Comparison of ENCODE assay signal across 9 mouse cellular contexts in genomic region chr15:98968701-98969371, GRCm38 (mm10). TPM values are rescaled to one million over a fixed set of nuclear protein-coding genes. Genes with fewer than 3 reads are reported as not detected.
DNase-seq lines count a peak whose midpoint lies in the region; ATAC-seq and TF ChIP-seq lines count a peak whose summit lies in the region.
"Had no signal": no experiment of that assay in that cellular context is flagged by ENCODE, and none has a peak within 500 bp of the region (broad histone marks: within the 10 kb centered on the region; RNA-seq: fewer than 3 reads in every experiment).

No protein-coding gene starts in this region.

- H3K9me3 ChIP-seq in ES-E14 (ENCODE audit: control insufficient read depth, insufficient read depth, low read depth, low read length) = no peaks in the 10 kb centered on the region
- H3K9me3 ChIP-seq in hindbrain, embryonic 14.5 days (ENCODE audit: control insufficient read depth, low read length) = 0 out of 2 replicates have a peak, but pooled peaks cover 4% of the 10 kb centered on the region
- H3K9me3 ChIP-seq in lung, embryonic 15.5 days = no peaks in the 10 kb centered on the region

- no peaks in the 10 kb centered on the region for H3K36me3 ChIP-seq in ES-E14 (ENCODE audit: control insufficient read depth, insufficient read depth, low read length, poor library complexity, severe bottlenecking)
- no peaks in the 10 kb centered on the region for H3K36me3 ChIP-seq in hindbrain, embryonic 14.5 days (replicated peaks; ENCODE audit: control insufficient read depth, insufficient read depth)
- H3K36me3 ChIP-seq in lung, embryonic 15.5 days = no peaks in the 10 kb centered on the region

- 0 out of 2 replicates have a peak overlapping the region, but pooled peaks have one; percentile 40 for H3K9ac ChIP-seq in ES-E14 (ENCODE audit: insufficient read depth, low read depth, low read length, poor library complexity, severe bottlenecking)
- peak overlapping the region; percentile 51 for H3K9ac ChIP-seq in hindbrain, embryonic 14.5 days
- no peak overlapping the region for H3K9ac ChIP-seq in lung, embryonic 15.5 days

- in situ Hi-C loops in ES-E14 (cut with MboI; ENCODE audit: low sequenced_read_pairs in 2 of 2, unreplicated experiment in 2 of 2) = no loop called here

- H3K27ac ChIP-seq in ES-E14 (ENCODE audit: insufficient read depth, low read depth, low read length, poor library complexity, severe bottlenecking) = peak overlapping the region; percentile 89
- H3K27ac ChIP-seq in hindbrain, embryonic 14.5 days = peak overlapping the region; percentile 99
- peak overlapping the region; percentile 46 for H3K27ac ChIP-seq in lung, embryonic 15.5 days

- intact Hi-C loops in gastrocnemius, postnatal 14 days (cut with DNase I; ENCODE audit: low total_unique reads) = no loop called here
- intact Hi-C loops in gastrocnemius, postnatal 36 days (cut with DNase I) = no loop called here

- peak overlapping the region; percentile 48 for H3K4me2 ChIP-seq in hindbrain, embryonic 14.5 days (replicated peaks)
- peak overlapping the region; percentile 17 for H3K4me2 ChIP-seq in lung, embryonic 15.5 days

- WGBS in hindbrain, embryonic 14.5 days = 3% methylated on average over 12 of the region's 12 CpGs
- 15% methylated on average over 12 of the region's 12 CpGs for WGBS in lung, embryonic 15.5 days

- peak; percentile 76 for ATAC-seq in hindbrain, embryonic 14.5 days (ENCODE audit: low FRiP score)
- peak; percentile 58; the same call in 1 of the 2 replicates for ATAC-seq in lung, embryonic 15.5 days (ENCODE audit: borderline replicate concordance, extremely low read depth, low FRiP score, low TSS enrichment)

- peaks cover 6 to 11% of the 10 kb centered on the region in 2 experiments for H3K4me1 ChIP-seq in ES-E14 (ENCODE audit: control insufficient read depth in 2 of 2, insufficient read depth in 2 of 2, low read length in 2 of 2, poor library complexity in 1 of 2)
- peaks cover 46% of the 10 kb centered on the region for H3K4me1 ChIP-seq in hindbrain, embryonic 14.5 days (replicated peaks; ENCODE audit: control insufficient read depth, insufficient read depth, low read length)
- peaks cover 25% of the 10 kb centered on the region for H3K4me1 ChIP-seq in lung, embryonic 15.5 days

- H3K4me3 ChIP-seq in ES-E14 (ENCODE audit: insufficient read depth in 1 of 2, low read depth in 1 of 2, low read length in 2 of 2, poor library complexity in 1 of 2, severe bottlenecking in 1 of 2) = peak overlapping the region in 1 of 2 experiments; percentile 6; a peak in 1 of 4 replicates
- peak overlapping the region; percentile 8 for H3K4me3 ChIP-seq in hindbrain, embryonic 14.5 days (replicated peaks; ENCODE audit: low read length)
- H3K4me3 ChIP-seq in lung, embryonic 15.5 days = no peak overlapping the region

- peak; percentile 50 for DNase-seq in gastrocnemius, postnatal 14 days
- DNase-seq in gastrocnemius, postnatal 25 days = no peak
- peak; percentile 86 for DNase-seq in ES-E14 (ENCODE audit: low read depth, low spot score)
- peak; percentile 86 for DNase-seq in embryo, embryonic 9.5 days (ENCODE audit: extremely low spot score)
- DNase-seq in hindbrain, embryonic 14.5 days (ENCODE audit: low spot score) = peak; percentile 88
- peak; percentile 61 for DNase-seq in right cerebral cortex, adult 18-20 months
- DNase-seq in gastrocnemius, postnatal 36 days = no peak

- no peaks in the 10 kb centered on the region for H3K27me3 ChIP-seq in hindbrain, embryonic 14.5 days (ENCODE audit: control insufficient read depth, insufficient read depth, low read length)
- no peaks in the 10 kb centered on the region for H3K27me3 ChIP-seq in lung, embryonic 15.5 days

TF ChIP-seq in ES-E14, 5 proteins besides CTCF, POLR2A, EP300 and RAD21:
- TF ChIP-seq ZNF384 (IDR thresholded peaks at IDR 0.05; ENCODE audit: low read depth, low read length) (no peak), CHD2 (IDR thresholded peaks at IDR 0.05; ENCODE audit: low read depth, low read length) (peak; percentile 72), ZC3H11A (IDR thresholded peaks at IDR 0.05; ENCODE audit: borderline replicate concordance, low read depth, low read length) (no peak), HCFC1 (IDR thresholded peaks at IDR 0.05; ENCODE audit: borderline replicate concordance, insufficient read depth, low read length) (0 out of 2 replicates have a peak, but pooled peaks have one; percentile 35), MAFK (IDR thresholded peaks at IDR 0.05; ENCODE audit: insufficient read depth, low read depth, low read length) (peak; percentile 39; the same call in 1 of the 2 replicates)

RNA-seq across cellular contexts. Expression of gene Tuba1a, which starts 15.3 kb away (rescaled TPM):
- 100 to 1,000 TPM in 1 of 2 experiments, 10 to 100 TPM in 1; 58.7 to 109 TPM for total RNA-seq in gastrocnemius, postnatal 14 days (2021)
- 10 to 100 TPM; 43.5 to 52.6 TPM for total RNA-seq in gastrocnemius, postnatal 25 days (2021)
- 595 and 862 TPM in 2 replicates for total RNA-seq in ES-E14 (2012; rRNA removed)
- 14,408 and 15,410 TPM in 2 replicates for polyA plus RNA-seq in hindbrain, embryonic 14.5 days (2014; fragmentation: Nextera tagmentation; extraction: Ambion mirVana)
- 1,060 and 1,067 TPM in 2 replicates for polyA plus RNA-seq in lung, embryonic 15.5 days (2015; fragmentation: Nextera tagmentation; extraction: Ambion mirVana)
- total RNA-seq in gastrocnemius, postnatal 36 days (2021) = 10 to 100 TPM; 27.6 to 30.1 TPM

RNA-seq across cellular contexts. Expression of gene Gm49450, which starts 15.5 kb away (rescaled TPM):
- not detected for total RNA-seq in gastrocnemius, postnatal 14 days (2021)
- total RNA-seq in gastrocnemius, postnatal 25 days (2021) = not detected
- total RNA-seq in ES-E14 (2012; rRNA removed) = not detected in 2 replicates
- polyA plus RNA-seq in hindbrain, embryonic 14.5 days (2014; fragmentation: Nextera tagmentation; extraction: Ambion mirVana) = not detected in 2 replicates
- not detected in 2 replicates for polyA plus RNA-seq in lung, embryonic 15.5 days (2015; fragmentation: Nextera tagmentation; extraction: Ambion mirVana)
- not detected for total RNA-seq in gastrocnemius, postnatal 36 days (2021)
- total RNA-seq: hematopoietic stem cell, adult 5-6 weeks had no signal

RNA-seq across cellular contexts. Expression of gene Tuba1b, which starts 34.5 kb away (rescaled TPM):
- total RNA-seq in gastrocnemius, postnatal 14 days (2021) = 10 to 100 TPM; 64.0 to 93.6 TPM
- 10 to 100 TPM; 36.4 to 44.5 TPM for total RNA-seq in gastrocnemius, postnatal 25 days (2021)
- total RNA-seq in ES-E14 (2012; rRNA removed) = 1,092 and 1,539 TPM in 2 replicates
- 1,223 and 1,455 TPM in 2 replicates for polyA plus RNA-seq in hindbrain, embryonic 14.5 days (2014; fragmentation: Nextera tagmentation; extraction: Ambion mirVana)
- polyA plus RNA-seq in lung, embryonic 15.5 days (2015; fragmentation: Nextera tagmentation; extraction: Ambion mirVana) = 1,916 and 1,998 TPM in 2 replicates
- 10 to 100 TPM; 21.8 to 23.2 TPM for total RNA-seq in gastrocnemius, postnatal 36 days (2021)

RNA-seq across cellular contexts. Expression of gene Lmbr1l, which starts 50.8 kb away (rescaled TPM):
- 10 to 100 TPM in 1 of 2 experiments, 1 to 10 TPM in 1; 4.4 to 11.3 TPM for total RNA-seq in gastrocnemius, postnatal 14 days (2021)
- total RNA-seq in gastrocnemius, postnatal 25 days (2021) = 1 to 10 TPM; 6.1 to 6.6 TPM
- total RNA-seq in ES-E14 (2012; rRNA removed) = 55.1 and 73.3 TPM in 2 replicates
- polyA plus RNA-seq in hindbrain, embryonic 14.5 days (2014; fragmentation: Nextera tagmentation; extraction: Ambion mirVana) = 6.4 and 8.1 TPM in 2 replicates
- polyA plus RNA-seq in lung, embryonic 15.5 days (2015; fragmentation: Nextera tagmentation; extraction: Ambion mirVana) = 14.8 and 15.8 TPM in 2 replicates
- total RNA-seq in gastrocnemius, postnatal 36 days (2021) = 1 to 10 TPM; 6.3 to 7.6 TPM

Comparison
In these comparisons a context has a peak if more than half of its experiments do, and no peak if none do; other contexts are left out.
1. DNase-seq: peak in gastrocnemius, postnatal 14 days (single experiment), ES-E14 (single experiment), embryo, embryonic 9.5 days (single experiment), hindbrain, embryonic 14.5 days (single experiment) and right cerebral cortex, adult 18-20 months (single experiment); none in gastrocnemius, postnatal 25 days (single experiment) and gastrocnemius, postnatal 36 days (0 of 2).
2. H3K27ac ChIP-seq: peak in every context shown above with its lines; median percentile 99 in hindbrain, embryonic 14.5 days; 89 in ES-E14; 46 in lung, embryonic 15.5 days.
3. RNA of gene Tuba1b, which starts 34.5 kb away (total RNA-seq): 1,092 to 1,539 TPM in ES-E14; 64.0 to 93.6 TPM in gastrocnemius, postnatal 14 days, 36.4 to 44.5 TPM in gastrocnemius, postnatal 25 days and 21.8 to 23.2 TPM in gastrocnemius, postnatal 36 days; every median in the first group is over 10 times any median in the second.